Mouse (Mus musculus) cortical plate, adult 2 months (tissue): ENCODE results near the gene Eif4g3.

Experiments used
- CTCF ChIP-seq: fragments of 200-500 bp; IDR thresholded peaks from 2 replicates; pipeline ENCODE4 v1.5.1; 2011; ENCODE audit warnings: mild to moderate bottlenecking, control low read depth, low read length; ENCODE audit not compliant: insufficient read depth; ENCODE audit errors: extremely low read depth
- POLR2A ChIP-seq: fragments of 200-500 bp; IDR thresholded peaks from 2 replicates; pipeline ENCODE4 v1.6.1; 2011; ENCODE audit warnings: mild to moderate bottlenecking, low read length, control low read depth; ENCODE audit not compliant: insufficient read depth; ENCODE audit errors: extremely low read depth

- TF ChIP-seq POLR2A (no peak), CTCF (peak; percentile 45)
Observed at GRCm38 (mm10) chr4:138153980-138154379, 161.2 kb downstream of the Eif4g3 start.
